Mouse (Mus musculus): Measurements from ENCODE around the gene Sema3f. TPM values are rescaled to one million over a fixed set of nuclear protein-coding genes. Genes with fewer than 3 reads are reported as not detected.

Sema3f gene
- polyA plus RNA-seq, 1 experiment from 2014 or later: 30.2 TPM

DNA sequence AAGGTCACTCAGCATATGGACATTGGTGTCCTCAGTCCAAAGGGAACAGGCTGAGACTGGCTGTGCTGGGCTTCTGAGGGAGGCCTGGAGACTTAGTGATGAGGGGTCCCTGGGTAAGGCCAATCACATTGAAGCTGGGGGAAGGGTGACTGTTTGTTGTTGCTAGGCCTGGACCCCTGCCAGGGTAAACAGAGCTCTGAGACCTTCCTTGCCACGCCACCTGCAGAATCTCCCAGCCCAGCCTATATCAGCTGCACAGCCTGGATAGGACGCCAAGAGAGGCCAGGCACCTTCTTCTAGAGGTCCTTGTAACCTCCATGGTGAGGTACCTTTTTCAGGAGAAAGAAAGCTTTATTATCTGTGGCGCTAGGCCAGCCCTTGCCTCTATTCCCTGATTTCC lies 41.4 kb downstream of the Sema3f start:
- Histone ChIP-seq H3K4me3 (ENCODE audit: low read depth, low read length) (no peak overlapping the region), H3K4me2 (replicated peaks; ENCODE audit: low read depth, low read length) (no peak overlapping the region), H3K9ac (replicated peaks; ENCODE audit: low read depth, low read length) (no peak overlapping the region), H3K36me3 (ENCODE audit: control insufficient read depth, insufficient read depth, low read length) (no peaks in the 10 kb centered on the region), H3K27me3 (ENCODE audit: control insufficient read depth, insufficient read depth, low read length) (no peaks in the 10 kb centered on the region), H3K4me1 (ENCODE audit: control insufficient read depth, insufficient read depth, low read length) (peaks cover 17% of the 10 kb centered on the region), H3K9me3 (ENCODE audit: control insufficient read depth, low read depth, low read length) (no peaks in the 10 kb centered on the region), H3K27ac (ENCODE audit: low read length) (0 out of 2 replicates have a peak overlapping the region, but pooled peaks have one; percentile 11)
- 0 out of 2 replicates have a peak, but pooled peaks have one; percentile 16 for ATAC-seq (ENCODE audit: insufficient number of reproducible peaks, insufficient read depth, low FRiP score, low read depth)
- 62% methylated on average over 3 of the region's 3 CpGs for WGBS

DNA sequence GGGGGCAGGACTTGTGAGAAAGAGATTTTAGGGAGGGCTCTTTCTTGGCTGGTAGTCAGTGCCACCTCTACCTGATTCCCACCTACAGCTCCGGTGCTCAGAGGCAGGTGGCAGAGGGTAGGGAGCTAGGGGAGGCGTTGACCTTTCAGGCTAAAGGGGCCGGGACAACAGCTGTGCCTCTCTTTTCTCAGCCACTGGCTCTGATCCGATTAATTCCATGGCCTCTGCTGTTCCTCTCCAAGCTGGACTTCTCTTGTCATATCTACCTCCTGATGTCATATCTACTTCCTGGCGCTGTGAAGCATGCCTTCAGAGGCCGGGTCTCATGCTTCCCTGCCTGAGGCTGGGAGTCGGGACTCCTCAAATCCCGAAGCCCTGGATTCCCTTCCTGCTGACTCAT lies 42.3 kb downstream of the Sema3f start:
- H3K9me3 ChIP-seq (ENCODE audit: control insufficient read depth, low read depth, low read length): no peaks in the 10 kb centered on the region
- no peak overlapping the region for H3K9ac ChIP-seq (replicated peaks; ENCODE audit: low read depth, low read length)
- H3K4me2 ChIP-seq (replicated peaks; ENCODE audit: low read depth, low read length): peak overlapping the region; percentile 92; the same call in 1 of the 2 replicates
- WGBS: 40% methylated on average over 8 of the region's 8 CpGs
- no peaks in the 10 kb centered on the region for H3K36me3 ChIP-seq (ENCODE audit: control insufficient read depth, insufficient read depth, low read length)
- H3K27ac ChIP-seq (ENCODE audit: low read length): 0 out of 2 replicates have a peak overlapping the region, but pooled peaks have one; percentile 11
- no peaks in the 10 kb centered on the region for H3K27me3 ChIP-seq (ENCODE audit: control insufficient read depth, insufficient read depth, low read length)
- ATAC-seq (ENCODE audit: insufficient number of reproducible peaks, insufficient read depth, low FRiP score, low read depth): no peak
- H3K4me3 ChIP-seq (ENCODE audit: low read depth, low read length): no peak overlapping the region
- H3K4me1 ChIP-seq (ENCODE audit: control insufficient read depth, insufficient read depth, low read length): peaks cover 17% of the 10 kb centered on the region

DNA sequence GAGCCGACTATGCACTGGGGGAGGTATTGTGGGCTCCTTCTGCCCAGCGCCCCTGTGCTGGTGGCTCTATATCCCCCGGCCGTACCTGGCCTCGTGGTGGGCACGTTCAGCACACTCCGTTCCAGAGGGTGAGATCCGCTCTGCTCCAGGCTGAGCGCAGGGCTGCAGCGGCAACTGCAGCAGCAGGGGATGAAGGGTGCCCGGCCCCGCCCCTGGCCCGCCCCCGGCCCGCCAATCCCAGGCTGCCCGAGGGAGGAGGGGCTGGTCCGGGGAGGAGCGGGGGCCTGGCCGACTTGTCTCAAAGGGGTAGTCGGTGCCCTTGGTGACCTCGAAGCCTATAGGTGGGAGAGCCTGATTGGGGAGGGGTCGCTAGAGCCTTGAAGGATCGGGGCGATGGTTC lies 43.1 kb downstream of the Sema3f start:
- Histone ChIP-seq H3K4me3 (ENCODE audit: low read depth, low read length) (peak overlapping the region; percentile 42), H3K4me2 (replicated peaks; ENCODE audit: low read depth, low read length) (peak overlapping the region; percentile 92), H3K9ac (replicated peaks; ENCODE audit: low read depth, low read length) (peak overlapping the region; percentile 33; the same call in 1 of the 2 replicates), H3K4me1 (ENCODE audit: control insufficient read depth, insufficient read depth, low read length) (peaks cover 17% of the 10 kb centered on the region), H3K27me3 (ENCODE audit: control insufficient read depth, insufficient read depth, low read length) (no peaks in the 10 kb centered on the region), H3K36me3 (ENCODE audit: control insufficient read depth, insufficient read depth, low read length) (no peaks in the 10 kb centered on the region), H3K9me3 (ENCODE audit: control insufficient read depth, low read depth, low read length) (no peaks in the 10 kb centered on the region), H3K27ac (ENCODE audit: low read length) (no peak overlapping the region)
- 1% methylated on average over 24 of the region's 24 CpGs for WGBS
- peak; percentile 85 for ATAC-seq (ENCODE audit: insufficient number of reproducible peaks, insufficient read depth, low FRiP score, low read depth)

DNA sequence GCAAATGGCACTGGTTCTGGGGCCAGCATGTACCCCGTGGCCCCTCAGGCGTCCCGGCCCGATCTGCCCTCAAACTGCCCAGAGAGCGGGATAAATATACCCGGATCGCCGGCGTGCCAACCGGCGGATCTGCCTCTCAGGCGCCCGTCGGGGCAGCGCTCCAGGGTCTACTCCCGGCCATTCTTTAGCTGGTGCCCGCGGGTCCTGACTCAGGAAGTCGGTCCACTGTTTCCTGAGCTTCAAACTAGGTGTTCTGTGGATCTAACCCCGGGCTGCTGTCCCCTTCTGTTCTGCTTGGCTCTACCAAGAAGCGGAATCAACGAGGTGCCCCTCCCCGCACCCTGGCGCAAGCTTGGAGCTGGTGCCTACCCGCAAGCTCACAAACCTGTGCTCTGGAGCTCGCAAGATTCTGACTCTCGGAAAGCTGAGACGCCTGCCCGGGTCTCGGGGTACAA lies 43.5 kb downstream of the Sema3f start:
- ATAC-seq (ENCODE audit: insufficient number of reproducible peaks, insufficient read depth, low FRiP score, low read depth): no peak
- Histone ChIP-seq H3K4me2 (replicated peaks; ENCODE audit: low read depth, low read length) (peak overlapping the region; percentile 92), H3K4me1 (ENCODE audit: control insufficient read depth, insufficient read depth, low read length) (peaks cover 17% of the 10 kb centered on the region), H3K9ac (replicated peaks; ENCODE audit: low read depth, low read length) (peak overlapping the region; percentile 33), H3K4me3 (ENCODE audit: low read depth, low read length) (peak overlapping the region; percentile 42), H3K27ac (ENCODE audit: low read length) (no peak overlapping the region), H3K27me3 (ENCODE audit: control insufficient read depth, insufficient read depth, low read length) (no peaks in the 10 kb centered on the region), H3K36me3 (ENCODE audit: control insufficient read depth, insufficient read depth, low read length) (no peaks in the 10 kb centered on the region), H3K9me3 (ENCODE audit: control insufficient read depth, low read depth, low read length) (no peaks in the 10 kb centered on the region)
- whole genome bisulfite sequencing: 1% methylated on average over 30 of the region's 30 CpGs

DNA sequence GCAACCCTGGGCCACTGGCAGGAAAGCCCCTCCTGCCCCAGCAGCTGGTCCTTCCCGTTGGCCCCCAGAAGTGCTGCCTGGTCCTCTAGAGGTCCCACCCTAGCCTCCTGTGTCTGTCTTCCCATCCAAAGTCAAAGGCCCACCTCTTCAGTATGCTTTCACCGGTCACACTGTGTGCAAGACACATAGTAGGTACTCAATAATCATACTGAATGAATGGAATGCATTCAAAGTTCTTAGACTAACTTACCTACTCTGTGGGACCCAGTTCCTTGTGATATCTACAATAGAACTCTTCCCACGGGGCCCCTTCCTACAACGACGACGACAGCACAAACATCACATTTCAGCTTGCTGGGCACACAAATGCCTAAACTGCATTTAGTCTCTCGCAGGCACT lies 45.0 kb downstream of the Sema3f start:
- Histone ChIP-seq H3K4me3 (ENCODE audit: low read depth, low read length) (no peak overlapping the region), H3K36me3 (ENCODE audit: control insufficient read depth, insufficient read depth, low read length) (no peaks in the 10 kb centered on the region), H3K9me3 (ENCODE audit: control insufficient read depth, low read depth, low read length) (no peaks in the 10 kb centered on the region), H3K4me2 (replicated peaks; ENCODE audit: low read depth, low read length) (no peak overlapping the region), H3K27me3 (ENCODE audit: control insufficient read depth, insufficient read depth, low read length) (no peaks in the 10 kb centered on the region), H3K9ac (replicated peaks; ENCODE audit: low read depth, low read length) (no peak overlapping the region), H3K4me1 (ENCODE audit: control insufficient read depth, insufficient read depth, low read length) (peaks cover 17% of the 10 kb centered on the region), H3K27ac (ENCODE audit: low read length) (no peak overlapping the region)
- 85% methylated on average over 7 of the region's 7 CpGs for WGBS
- no peak for ATAC-seq (ENCODE audit: insufficient number of reproducible peaks, insufficient read depth, low FRiP score, low read depth)

DNA sequence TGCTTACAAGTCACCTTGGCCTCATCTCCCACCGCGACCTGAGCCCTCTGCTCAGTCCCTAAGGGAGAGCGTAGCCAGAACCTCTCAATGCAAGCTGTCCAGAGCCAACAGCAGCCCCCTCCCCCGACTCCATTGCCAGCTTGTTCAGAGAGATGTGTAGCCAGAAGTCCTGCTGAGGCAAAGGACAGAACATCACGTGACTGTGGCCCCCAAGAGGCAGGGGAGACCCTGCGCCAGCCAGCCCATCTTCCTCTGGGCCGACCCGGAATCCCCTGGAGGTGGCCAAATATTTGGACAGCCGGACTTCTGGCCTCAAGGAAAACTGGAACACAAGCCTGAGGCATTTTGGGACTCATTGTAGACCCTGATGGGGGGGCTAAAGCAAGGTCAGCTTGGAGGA lies 46.8 kb downstream of the Sema3f start:
- Histone ChIP-seq H3K4me1 (ENCODE audit: control insufficient read depth, insufficient read depth, low read length) (peaks cover 17% of the 10 kb centered on the region), H3K4me2 (replicated peaks; ENCODE audit: low read depth, low read length) (no peak overlapping the region), H3K36me3 (ENCODE audit: control insufficient read depth, insufficient read depth, low read length) (no peaks in the 10 kb centered on the region), H3K27me3 (ENCODE audit: control insufficient read depth, insufficient read depth, low read length) (no peaks in the 10 kb centered on the region), H3K27ac (ENCODE audit: low read length) (no peak overlapping the region), H3K9ac (replicated peaks; ENCODE audit: low read depth, low read length) (no peak overlapping the region), H3K4me3 (ENCODE audit: low read depth, low read length) (no peak overlapping the region), H3K9me3 (ENCODE audit: control insufficient read depth, low read depth, low read length) (no peaks in the 10 kb centered on the region)
- no peak for ATAC-seq (ENCODE audit: insufficient number of reproducible peaks, insufficient read depth, low FRiP score, low read depth)
- 66% methylated on average over 9 of the region's 9 CpGs for WGBS

DNA sequence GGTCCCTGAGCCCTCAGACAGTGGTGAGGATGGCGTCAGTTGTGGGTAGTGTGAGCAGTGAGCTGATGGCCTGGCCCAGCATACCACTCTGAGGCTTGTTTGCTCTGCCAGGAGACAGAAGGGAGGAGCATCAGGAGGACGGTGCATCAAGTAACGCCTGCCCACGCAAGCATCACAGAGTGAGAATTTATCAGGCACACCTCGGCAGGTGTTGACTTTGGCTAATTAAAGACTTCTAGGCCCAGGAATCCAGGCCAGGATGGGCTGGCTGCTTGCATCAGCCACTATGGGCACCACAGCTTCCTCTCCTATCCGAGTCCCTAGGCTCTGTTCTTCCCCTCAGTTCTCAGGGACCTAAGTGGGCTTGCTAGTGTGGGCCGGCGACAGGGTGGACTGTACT lies 47.9 kb downstream of the Sema3f start:
- 69% methylated on average over 8 of the region's 8 CpGs for WGBS

DNA sequence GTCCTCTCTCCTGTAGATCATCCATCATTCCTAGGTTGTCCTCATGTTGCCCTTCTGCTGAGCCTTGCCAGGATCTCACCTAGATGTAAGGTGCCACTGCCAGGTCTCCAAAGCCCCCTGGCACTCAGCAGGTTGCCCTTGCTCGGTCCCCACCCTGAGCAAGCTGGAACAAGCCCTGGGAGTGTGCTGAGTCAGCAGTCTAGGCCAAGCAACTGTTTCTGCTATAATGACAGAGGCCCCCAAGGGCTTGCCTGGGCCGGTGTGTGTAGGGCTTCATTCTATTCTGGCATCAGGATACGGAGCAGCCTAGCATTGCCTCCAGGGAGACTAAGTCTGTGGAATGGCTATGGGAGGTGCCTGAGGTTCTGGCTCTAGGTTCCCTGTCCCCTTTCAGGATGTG lies 49.5 kb downstream of the Sema3f start:
- H3K9ac ChIP-seq (replicated peaks; ENCODE audit: low read depth, low read length): no peak overlapping the region
- ATAC-seq (ENCODE audit: insufficient number of reproducible peaks, insufficient read depth, low FRiP score, low read depth): no peak
- H3K4me2 ChIP-seq (replicated peaks; ENCODE audit: low read depth, low read length): no peak overlapping the region
- no peak overlapping the region for H3K4me3 ChIP-seq (ENCODE audit: low read depth, low read length)
- H3K9me3 ChIP-seq (ENCODE audit: control insufficient read depth, low read depth, low read length): no peaks in the 10 kb centered on the region
- no peaks in the 10 kb centered on the region for H3K4me1 ChIP-seq (ENCODE audit: control insufficient read depth, insufficient read depth, low read length)
- WGBS: 49% methylated on average over 3 of the region's 3 CpGs
- no peaks in the 10 kb centered on the region for H3K36me3 ChIP-seq (ENCODE audit: control insufficient read depth, insufficient read depth, low read length)
- no peak overlapping the region for H3K27ac ChIP-seq (ENCODE audit: low read length)
- H3K27me3 ChIP-seq (ENCODE audit: control insufficient read depth, insufficient read depth, low read length): no peaks in the 10 kb centered on the region

More for the DNA sequence above, 47.9 kb downstream of the Sema3f start:
- Histone ChIP-seq H3K36me3 (ENCODE audit: control insufficient read depth, insufficient read depth, low read length) (no peaks in the 10 kb centered on the region), H3K9me3 (ENCODE audit: control insufficient read depth, low read depth, low read length) (no peaks in the 10 kb centered on the region), H3K4me3 (ENCODE audit: low read depth, low read length) (no peak overlapping the region), H3K27me3 (ENCODE audit: control insufficient read depth, insufficient read depth, low read length) (no peaks in the 10 kb centered on the region), H3K9ac (replicated peaks; ENCODE audit: low read depth, low read length) (no peak overlapping the region), H3K27ac (ENCODE audit: low read length) (no peak overlapping the region), H3K4me2 (replicated peaks; ENCODE audit: low read depth, low read length) (no peak overlapping the region), H3K4me1 (ENCODE audit: control insufficient read depth, insufficient read depth, low read length) (peaks cover 8% of the 10 kb centered on the region)
- no peak for ATAC-seq (ENCODE audit: insufficient number of reproducible peaks, insufficient read depth, low FRiP score, low read depth)

DNA sequence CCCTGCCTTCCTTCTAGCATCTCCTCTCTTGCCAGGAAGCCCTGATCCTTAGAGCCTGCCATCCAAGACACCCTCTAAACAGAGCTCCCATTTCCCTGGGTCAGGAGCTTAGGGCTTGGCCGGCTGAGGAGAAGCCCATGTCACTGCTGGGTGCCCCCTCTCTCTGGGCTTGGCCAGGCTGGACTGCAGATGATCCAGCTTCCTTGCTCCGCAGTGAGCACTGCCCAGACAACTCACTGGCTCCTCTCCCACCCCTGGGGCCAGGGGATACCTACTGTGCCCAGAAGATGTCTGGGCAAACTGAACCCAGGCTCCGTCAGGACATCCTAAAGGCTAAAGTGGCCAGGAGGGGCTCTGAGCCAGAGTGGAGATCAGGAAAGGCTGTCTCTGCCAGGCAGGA lies 50.3 kb downstream of the Sema3f start:
- no peak overlapping the region for H3K4me2 ChIP-seq (replicated peaks; ENCODE audit: low read depth, low read length)
- no peaks in the 10 kb centered on the region for H3K27me3 ChIP-seq (ENCODE audit: control insufficient read depth, insufficient read depth, low read length)
- H3K27ac ChIP-seq (ENCODE audit: low read length): peak overlapping the region; percentile 21; the same call in 1 of the 2 replicates
- no peak overlapping the region for H3K9ac ChIP-seq (replicated peaks; ENCODE audit: low read depth, low read length)
- 87% methylated on average over 3 of the region's 3 CpGs for WGBS
- no peak for ATAC-seq (ENCODE audit: insufficient number of reproducible peaks, insufficient read depth, low FRiP score, low read depth)
- no peaks in the 10 kb centered on the region for H3K36me3 ChIP-seq (ENCODE audit: control insufficient read depth, insufficient read depth, low read length)
- H3K4me1 ChIP-seq (ENCODE audit: control insufficient read depth, insufficient read depth, low read length): no peaks in the 10 kb centered on the region
- H3K4me3 ChIP-seq (ENCODE audit: low read depth, low read length): no peak overlapping the region
- no peaks in the 10 kb centered on the region for H3K9me3 ChIP-seq (ENCODE audit: control insufficient read depth, low read depth, low read length)

All from stomach, embryonic 14.5 days (tissue).